Mouse (Mus musculus): ENCODE data around the gene Atl3.

GRCm38 (mm10) chr19:7531906-7532305 lies 38.1 kb downstream of the Atl3 start:
- TF ChIP-seq CTCF (IDR thresholded peaks at IDR 0.05), result no peak
- TF ChIP-seq POLR2A (IDR thresholded peaks at IDR 0.05; ENCODE audit: insufficient read depth, low read depth, low read length), result no peak

Data from heart, adult 2 months (tissue).